Mouse (Mus musculus): ENCODE results near the gene Celf2. TPM values are rescaled to one million over a fixed set of nuclear protein-coding genes. Genes with fewer than 3 reads are reported as not detected.

Gene Celf2
- polyA plus RNA-seq, 1 experiment from 2014 or later, result 12.3 TPM

GRCm38 (mm10) chr2:7358816-7359215 is 150.5 kb downstream of the Celf2 start:
- no peak overlapping the region for H3K9ac ChIP-seq (ENCODE audit: low read depth, low read length)
- H3K27me3 ChIP-seq (ENCODE audit: control insufficient read depth, insufficient read depth, low read length), result no peaks in the 10 kb centered on the region
- no peaks in the 10 kb centered on the region for H3K9me3 ChIP-seq (ENCODE audit: control insufficient read depth, low read length)
- whole genome bisulfite sequencing, result 79% methylated on average over 3 of the region's 3 CpGs
- H3K4me2 ChIP-seq (replicated peaks; ENCODE audit: low read depth, low read length), result no peak overlapping the region
- H3K36me3 ChIP-seq (ENCODE audit: control insufficient read depth, insufficient read depth, low read length), result no peaks in the 10 kb centered on the region
- no peak overlapping the region for H3K4me3 ChIP-seq (ENCODE audit: low read length)
- no peak for ATAC-seq (ENCODE audit: low FRiP score, low TSS enrichment)
- no peak overlapping the region for H3K27ac ChIP-seq (ENCODE audit: low read depth, low read length)
- no peaks in the 10 kb centered on the region for H3K4me1 ChIP-seq (ENCODE audit: control insufficient read depth, insufficient read depth, low read length)

- H3K9ac ChIP-seq (ENCODE audit: low read depth, low read length), result no peak overlapping the region
- H3K4me2 ChIP-seq (replicated peaks; ENCODE audit: low read depth, low read length), result no peak overlapping the region
- no peaks in the 10 kb centered on the region for H3K36me3 ChIP-seq (ENCODE audit: control insufficient read depth, insufficient read depth, low read length)
- H3K27me3 ChIP-seq (ENCODE audit: control insufficient read depth, insufficient read depth, low read length), result no peaks in the 10 kb centered on the region
- no peaks in the 10 kb centered on the region for H3K9me3 ChIP-seq (ENCODE audit: control insufficient read depth, low read length)
- H3K4me3 ChIP-seq (ENCODE audit: low read length), result no peak overlapping the region
- ATAC-seq (ENCODE audit: low FRiP score, low TSS enrichment), result no peak
- H3K4me1 ChIP-seq (ENCODE audit: control insufficient read depth, insufficient read depth, low read length), result no peaks in the 10 kb centered on the region
- H3K27ac ChIP-seq (ENCODE audit: low read depth, low read length), result no peak overlapping the region
- 88% methylated on average over 5 of the region's 5 CpGs for WGBS
Measured at GRCm38 (mm10) chr2:7351234-7351633, 158.1 kb downstream of the Celf2 start.

- Histone ChIP-seq H3K27ac (ENCODE audit: low read depth, low read length) (no peak overlapping the region), H3K9me3 (ENCODE audit: control insufficient read depth, low read length) (no peaks in the 10 kb centered on the region), H3K9ac (ENCODE audit: low read depth, low read length) (no peak overlapping the region), H3K36me3 (ENCODE audit: control insufficient read depth, insufficient read depth, low read length) (no peaks in the 10 kb centered on the region), H3K27me3 (ENCODE audit: control insufficient read depth, insufficient read depth, low read length) (no peaks in the 10 kb centered on the region), H3K4me1 (ENCODE audit: control insufficient read depth, insufficient read depth, low read length) (no peaks in the 10 kb centered on the region), H3K4me3 (ENCODE audit: low read length) (no peak overlapping the region), H3K4me2 (replicated peaks; ENCODE audit: low read depth, low read length) (no peak overlapping the region)
- 68% methylated on average over 4 of the region's 4 CpGs for WGBS
- no peak for ATAC-seq (ENCODE audit: low FRiP score, low TSS enrichment)
Measured at GRCm38 (mm10) chr2:7346703-7347461, 162.5 kb downstream of the Celf2 start.

GRCm38 (mm10) chr2:7344951-7345350 is 164.4 kb downstream of the Celf2 start:
- Histone ChIP-seq H3K4me3 (ENCODE audit: low read length) (no peak overlapping the region), H3K36me3 (ENCODE audit: control insufficient read depth, insufficient read depth, low read length) (no peaks in the 10 kb centered on the region), H3K27ac (ENCODE audit: low read depth, low read length) (no peak overlapping the region), H3K27me3 (ENCODE audit: control insufficient read depth, insufficient read depth, low read length) (no peaks in the 10 kb centered on the region), H3K9ac (ENCODE audit: low read depth, low read length) (no peak overlapping the region), H3K9me3 (ENCODE audit: control insufficient read depth, low read length) (no peaks in the 10 kb centered on the region), H3K4me2 (replicated peaks; ENCODE audit: low read depth, low read length) (no peak overlapping the region), H3K4me1 (ENCODE audit: control insufficient read depth, insufficient read depth, low read length) (no peaks in the 10 kb centered on the region)
- 86% methylated on average over 2 of the region's 2 CpGs for WGBS
- ATAC-seq (ENCODE audit: low FRiP score, low TSS enrichment), result no peak

- Histone ChIP-seq H3K4me2 (replicated peaks; ENCODE audit: low read depth, low read length) (no peak overlapping the region), H3K9ac (ENCODE audit: low read depth, low read length) (no peak overlapping the region), H3K9me3 (ENCODE audit: control insufficient read depth, low read length) (no peaks in the 10 kb centered on the region), H3K27ac (ENCODE audit: low read depth, low read length) (no peak overlapping the region), H3K27me3 (ENCODE audit: control insufficient read depth, insufficient read depth, low read length) (no peaks in the 10 kb centered on the region), H3K36me3 (ENCODE audit: control insufficient read depth, insufficient read depth, low read length) (no peaks in the 10 kb centered on the region), H3K4me1 (ENCODE audit: control insufficient read depth, insufficient read depth, low read length) (no peaks in the 10 kb centered on the region), H3K4me3 (ENCODE audit: low read length) (no peak overlapping the region)
- WGBS, result 53% methylated on average over 8 of the region's 8 CpGs
- no peak for ATAC-seq (ENCODE audit: low FRiP score, low TSS enrichment)
Measured at GRCm38 (mm10) chr2:7342911-7343478, 166.4 kb downstream of the Celf2 start.

- no peak for ATAC-seq (ENCODE audit: low FRiP score, low TSS enrichment)
- no peak overlapping the region for H3K9ac ChIP-seq (ENCODE audit: low read depth, low read length)
- H3K9me3 ChIP-seq (ENCODE audit: control insufficient read depth, low read length), result no peaks in the 10 kb centered on the region
- no peak overlapping the region for H3K4me2 ChIP-seq (replicated peaks; ENCODE audit: low read depth, low read length)
- no peak overlapping the region for H3K4me3 ChIP-seq (ENCODE audit: low read length)
- H3K27ac ChIP-seq (ENCODE audit: low read depth, low read length), result no peak overlapping the region
- no peaks in the 10 kb centered on the region for H3K36me3 ChIP-seq (ENCODE audit: control insufficient read depth, insufficient read depth, low read length)
- no peaks in the 10 kb centered on the region for H3K27me3 ChIP-seq (ENCODE audit: control insufficient read depth, insufficient read depth, low read length)
- no peaks in the 10 kb centered on the region for H3K4me1 ChIP-seq (ENCODE audit: control insufficient read depth, insufficient read depth, low read length)
- 82% methylated on average over 2 of the region's 2 CpGs for WGBS
Measured at GRCm38 (mm10) chr2:7334846-7335245, 174.5 kb downstream of the Celf2 start.

GRCm38 (mm10) chr2:7328018-7328899 is 181.1 kb downstream of the Celf2 start:
- Histone ChIP-seq H3K4me3 (ENCODE audit: low read length) (no peak overlapping the region), H3K36me3 (ENCODE audit: control insufficient read depth, insufficient read depth, low read length) (no peaks in the 10 kb centered on the region), H3K9ac (ENCODE audit: low read depth, low read length) (no peak overlapping the region), H3K4me1 (ENCODE audit: control insufficient read depth, insufficient read depth, low read length) (no peaks in the 10 kb centered on the region), H3K27ac (ENCODE audit: low read depth, low read length) (no peak overlapping the region), H3K4me2 (replicated peaks; ENCODE audit: low read depth, low read length) (no peak overlapping the region), H3K27me3 (ENCODE audit: control insufficient read depth, insufficient read depth, low read length) (no peaks in the 10 kb centered on the region), H3K9me3 (ENCODE audit: control insufficient read depth, low read length) (no peaks in the 10 kb centered on the region)
- ATAC-seq (ENCODE audit: low FRiP score, low TSS enrichment), result no peak
- 83% methylated on average over 8 of the region's 8 CpGs for WGBS

- Histone ChIP-seq H3K27ac (ENCODE audit: low read depth, low read length) (no peak overlapping the region), H3K4me3 (ENCODE audit: low read length) (no peak overlapping the region), H3K9me3 (ENCODE audit: control insufficient read depth, low read length) (no peaks in the 10 kb centered on the region), H3K27me3 (ENCODE audit: control insufficient read depth, insufficient read depth, low read length) (no peaks in the 10 kb centered on the region), H3K4me2 (replicated peaks; ENCODE audit: low read depth, low read length) (no peak overlapping the region), H3K4me1 (ENCODE audit: control insufficient read depth, insufficient read depth, low read length) (no peaks in the 10 kb centered on the region), H3K9ac (ENCODE audit: low read depth, low read length) (no peak overlapping the region), H3K36me3 (ENCODE audit: control insufficient read depth, insufficient read depth, low read length) (no peaks in the 10 kb centered on the region)
- no peak for ATAC-seq (ENCODE audit: low FRiP score, low TSS enrichment)
- 78% methylated on average over 3 of the region's 3 CpGs for WGBS
Measured at GRCm38 (mm10) chr2:7319760-7320159, 189.6 kb downstream of the Celf2 start.

GRCm38 (mm10) chr2:7311776-7312175 is 197.6 kb downstream of the Celf2 start:
- no peaks in the 10 kb centered on the region for H3K36me3 ChIP-seq (ENCODE audit: control insufficient read depth, insufficient read depth, low read length)
- no peaks in the 10 kb centered on the region for H3K9me3 ChIP-seq (ENCODE audit: control insufficient read depth, low read length)
- H3K4me3 ChIP-seq (ENCODE audit: low read length), result no peak overlapping the region
- H3K4me1 ChIP-seq (ENCODE audit: control insufficient read depth, insufficient read depth, low read length), result no peaks in the 10 kb centered on the region
- 82% methylated on average over 3 of the region's 3 CpGs for WGBS
- H3K4me2 ChIP-seq (replicated peaks; ENCODE audit: low read depth, low read length), result no peak overlapping the region
- no peak overlapping the region for H3K27ac ChIP-seq (ENCODE audit: low read depth, low read length)
- no peak overlapping the region for H3K9ac ChIP-seq (ENCODE audit: low read depth, low read length)
- no peak for ATAC-seq (ENCODE audit: low FRiP score, low TSS enrichment)
- H3K27me3 ChIP-seq (ENCODE audit: control insufficient read depth, insufficient read depth, low read length), result no peaks in the 10 kb centered on the region

Data from kidney, embryonic 14.5 days (tissue).